8 mouse cellular contexts compared by ENCODE assay signal in the genomic region with DNA sequence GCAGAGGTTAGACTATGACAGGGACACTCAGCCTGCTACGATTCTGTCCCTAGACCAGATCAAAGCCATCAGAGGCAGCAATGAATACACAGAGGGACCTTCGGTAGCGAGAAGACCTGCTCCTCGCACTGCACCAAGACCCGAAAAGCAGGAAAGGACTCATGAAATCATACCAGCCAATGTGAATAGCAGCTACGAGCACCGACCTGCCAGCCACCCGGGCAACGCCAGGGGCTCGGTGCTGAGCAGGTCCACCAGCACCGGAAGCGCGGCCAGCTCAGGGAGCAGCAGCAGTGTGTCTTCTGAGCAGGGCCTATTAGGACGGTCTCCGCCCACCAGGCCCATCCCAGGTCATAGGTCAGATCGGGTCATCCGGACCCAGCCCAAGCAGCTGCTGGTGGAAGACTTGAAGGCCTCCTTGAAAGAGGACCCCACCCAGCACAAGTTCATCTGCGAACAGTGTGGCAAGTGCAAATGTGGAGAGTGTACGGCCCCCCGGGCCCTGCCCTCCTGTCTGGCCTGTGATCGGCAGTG. TPM values are rescaled to one million over a fixed set of nuclear protein-coding genes. Genes with fewer than 3 reads are reported as not detected.
A peak's percentile ranks its signal among the peaks of the same experiment; 100 is the strongest.
DNase-seq lines count a peak whose midpoint lies in the region; ATAC-seq and TF ChIP-seq lines count a peak whose summit lies in the region.

No protein-coding gene starts in this region.

- no peaks in the 10 kb centered on the region for H3K9me3 ChIP-seq in ES-Bruce4 (replicated peaks; ENCODE audit: control insufficient read depth, insufficient read depth, low read length, poor library complexity, severe bottlenecking)
- no peaks in the 10 kb centered on the region for H3K9me3 ChIP-seq in heart, embryonic 13.5 days
- no peaks in the 10 kb centered on the region for H3K9me3 ChIP-seq in midbrain, embryonic 15.5 days

- peak overlapping the region; percentile 92 for H3K4me2 ChIP-seq in heart, embryonic 13.5 days
- peak overlapping the region; percentile 93 for H3K4me2 ChIP-seq in midbrain, embryonic 15.5 days

- 90% methylated on average over 21 of the region's 21 CpGs for WGBS in heart, embryonic 13.5 days
- WGBS in midbrain, embryonic 15.5 days = 67% methylated on average over 21 of the region's 21 CpGs

- H3K36me3 ChIP-seq in ES-Bruce4 (ENCODE audit: control insufficient read depth, insufficient read depth, low read length, poor library complexity, severe bottlenecking) = peaks cover 15% of the 10 kb centered on the region
- H3K36me3 ChIP-seq in heart, embryonic 13.5 days = peaks cover 31% of the 10 kb centered on the region
- H3K36me3 ChIP-seq in midbrain, embryonic 15.5 days (replicated peaks) = no peaks in the 10 kb centered on the region

- ATAC-seq in heart, embryonic 13.5 days (ENCODE audit: extremely low read depth, insufficient number of reproducible peaks, low FRiP score, low TSS enrichment) = no peak
- no peak for ATAC-seq in midbrain, embryonic 15.5 days (replicated peaks)

- no peaks in the 10 kb centered on the region for H3K27me3 ChIP-seq in ES-Bruce4 (ENCODE audit: control insufficient read depth, insufficient read depth, low read length, poor library complexity, severe bottlenecking)
- peaks cover 16% of the 10 kb centered on the region for H3K27me3 ChIP-seq in heart, embryonic 13.5 days (replicated peaks)
- 0 out of 2 replicates have a peak, but pooled peaks cover 7% of the 10 kb centered on the region for H3K27me3 ChIP-seq in midbrain, embryonic 15.5 days (replicated peaks)

- peak overlapping the region; percentile 30 for H3K4me3 ChIP-seq in ES-Bruce4 (ENCODE audit: low read depth, low read length)
- H3K4me3 ChIP-seq in brown adipose tissue, adult 24 weeks (ENCODE audit: insufficient read depth, low read depth, low read length) = peak overlapping the region; percentile 46
- peak overlapping the region; percentile 88 for H3K4me3 ChIP-seq in heart, embryonic 13.5 days
- peak overlapping the region; percentile 75 for H3K4me3 ChIP-seq in midbrain, embryonic 15.5 days

- no peaks in the 10 kb centered on the region for H3K4me1 ChIP-seq in ES-Bruce4 (ENCODE audit: control insufficient read depth, insufficient read depth, low read length)
- H3K4me1 ChIP-seq in brown adipose tissue, adult 24 weeks (ENCODE audit: control insufficient read depth, insufficient read depth, insufficient read length, low read length) = peaks cover 3% of the 10 kb centered on the region; the same call in 1 of the 2 replicates
- peaks cover 28% of the 10 kb centered on the region for H3K4me1 ChIP-seq in heart, embryonic 13.5 days
- H3K4me1 ChIP-seq in midbrain, embryonic 15.5 days = peaks cover 23% of the 10 kb centered on the region

- peak; percentile 53; the same call in 1 of the 2 replicates for TF ChIP-seq EP300 in ES-Bruce4 (IDR thresholded peaks at IDR 0.05; ENCODE audit: insufficient read depth, low read depth, low read length)

- DNase-seq in kidney, adult 9 months = peak; percentile 59
- no peak for DNase-seq in urinary bladder, adult 2 months (ENCODE audit: low spot score)
- no peak for DNase-seq in ovary, adult 18-20 months (ENCODE audit: low spot score)
- no peak for DNase-seq in left cerebral cortex, adult 9 months (ENCODE audit: low spot score in 2 of 2)

- no peak overlapping the region for H3K27ac ChIP-seq in ES-Bruce4 (ENCODE audit: insufficient read depth, low read length)
- H3K27ac ChIP-seq in brown adipose tissue, adult 24 weeks (replicated peaks; ENCODE audit: low read depth, low read length) = peak overlapping the region; percentile 68
- no peak overlapping the region for H3K27ac ChIP-seq in heart, embryonic 13.5 days (replicated peaks)
- H3K27ac ChIP-seq in midbrain, embryonic 15.5 days = no peak overlapping the region

- TF ChIP-seq CTCF in ES-Bruce4 (IDR thresholded peaks at IDR 0.05; ENCODE audit: low read depth, low read length) = no peak

- TF ChIP-seq POLR2A in ES-Bruce4 (IDR thresholded peaks at IDR 0.05; ENCODE audit: insufficient read depth, low read length) = no peak

- H3K9ac ChIP-seq in ES-Bruce4 (ENCODE audit: low read depth, poor library complexity, severe bottlenecking) = no peak overlapping the region
- no peak overlapping the region for H3K9ac ChIP-seq in heart, embryonic 13.5 days
- H3K9ac ChIP-seq in midbrain, embryonic 15.5 days = 0 out of 2 replicates have a peak overlapping the region, but pooled peaks have one; percentile 15

RNA-seq across cellular contexts. Expression of a gene that starts 3.0 kb away (rescaled TPM):
- polyA plus RNA-seq in ES-Bruce4 (2011; ENCODE audit: insufficient read depth, insufficient read length, low read depth, missing spikeins) = 30.1 and 30.5 TPM in 2 replicates
- polyA plus RNA-seq in brown adipose tissue, adult 24 weeks (2012; ENCODE audit: insufficient read depth, insufficient read length, missing spikeins) = 9.2 and 11.4 TPM in 2 replicates
- 5.6 and 6.4 TPM in 2 replicates for polyA plus RNA-seq in heart, embryonic 13.5 days (2015; fragmentation: Nextera tagmentation; extraction: Ambion mirVana)
- 7.1 and 7.9 TPM in 2 replicates for polyA plus RNA-seq in midbrain, embryonic 15.5 days (2015; fragmentation: Nextera tagmentation; extraction: Ambion mirVana)
- polyA plus RNA-seq in urinary bladder, adult 2 months (2012; rRNA removed) = 34.7 and 38.2 TPM in 2 replicates

Comparison
In these comparisons a context has a peak if more than half of its experiments do, and no peak if none do; other contexts are left out.
1. H3K4me3 ChIP-seq: peak in every context shown above with its lines; median percentile 88 in heart, embryonic 13.5 days; 75 in midbrain, embryonic 15.5 days; 46 in brown adipose tissue, adult 24 weeks; 30 in ES-Bruce4.